Mouse (Mus musculus) embryonic facial prominence, embryonic 11.5 days (tissue): Measurements from ENCODE around the gene Tusc2. TPM values are rescaled to one million over a fixed set of nuclear protein-coding genes. Genes with fewer than 3 reads are reported as not detected.

ENCODE experiments used
- ATAC-seq: fragments of 200-750 bp; cut with Nextera tagmentation; replicated peaks from 2 replicates; pipeline ENCODE4 v1.8.0; 2017; ENCODE audit warnings: low read depth; ENCODE audit not compliant: insufficient number of reproducible peaks, low FRiP score, low TSS enrichment
- DNase-seq: peaks from one replicate; pipeline ENCODE4 v3.0.0-alpha.2; 2015; ENCODE audit warnings: low spot score
- H3K27ac ChIP-seq: fragments of 300-500 bp; sonication (generic); replicated peaks from 2 replicates; pipeline ENCODE4 v1.5.1; 2014; ENCODE audit warnings: mild to moderate bottlenecking, low read depth, low read length, control low read depth
- H3K27me3 ChIP-seq: fragments of 300-500 bp; sonication (generic); 2 replicates; pipeline ENCODE4 v1.6.1; 2014; ENCODE audit warnings: mild to moderate bottlenecking, low read length, moderate library complexity, mixed read lengths; ENCODE audit not compliant: control insufficient read depth, insufficient read depth
- H3K36me3 ChIP-seq: fragments of 300-500 bp; sonication (generic); replicated peaks from 2 replicates; pipeline ENCODE4 v1.6.1; 2014; ENCODE audit warnings: low read depth, mild to moderate bottlenecking, low read length, moderate library complexity, mixed read lengths; ENCODE audit not compliant: control insufficient read depth, insufficient read depth
- H3K4me1 ChIP-seq: fragments of 300-500 bp; sonication (generic); 2 replicates; pipeline ENCODE4 v1.6.1; 2014; ENCODE audit warnings: low read length, mixed read lengths; ENCODE audit not compliant: control insufficient read depth, insufficient read depth
- H3K4me2 ChIP-seq: fragments of 300-500 bp; sonication (generic); 2 replicates; pipeline ENCODE4 v1.6.1; 2014; ENCODE audit warnings: low read depth, mild to moderate bottlenecking, control low read depth, low read length, moderate library complexity
- H3K4me3 ChIP-seq: fragments of 300-500 bp; sonication (generic); 2 replicates; pipeline ENCODE4 v1.5.1; 2014; ENCODE audit warnings: low read depth, low read length, control low read depth
- H3K9ac ChIP-seq: fragments of 300-500 bp; sonication (generic); replicated peaks from 2 replicates; pipeline ENCODE4 v1.6.1; 2014; ENCODE audit warnings: mild to moderate bottlenecking, control low read depth, low read length
- H3K9me3 ChIP-seq: fragments of 300-500 bp; sonication (generic); replicated peaks from 2 replicates; pipeline ENCODE4 v1.6.1; 2016; ENCODE audit warnings: mild to moderate bottlenecking, low read length, inconsistent platforms, mixed read lengths; ENCODE audit not compliant: control insufficient read depth
- WGBS: fragments of 180-500 bp; shearing (Covaris S2); extraction: QIAGEN DNeasy Blood & Tissue Kit; methylation state at CpG from one replicate; pipeline ENCODE4 v1.1.7; 2014; 5-methylcytosine and 5-hydroxymethylcytosine counted together
- polyA plus RNA-seq: library from polyadenylated mRNA; unstranded; fragments of >200 nt; fragmentation: Nextera tagmentation; extraction: Ambion mirVana; gene quantifications from 2 replicates; pipeline ENCODE4 v1.2.1, GENCODE M21; 2014

Gene Tusc2
- polyA plus RNA-seq, 1 experiment from 2014 or later, result 68.5 TPM

DNA sequence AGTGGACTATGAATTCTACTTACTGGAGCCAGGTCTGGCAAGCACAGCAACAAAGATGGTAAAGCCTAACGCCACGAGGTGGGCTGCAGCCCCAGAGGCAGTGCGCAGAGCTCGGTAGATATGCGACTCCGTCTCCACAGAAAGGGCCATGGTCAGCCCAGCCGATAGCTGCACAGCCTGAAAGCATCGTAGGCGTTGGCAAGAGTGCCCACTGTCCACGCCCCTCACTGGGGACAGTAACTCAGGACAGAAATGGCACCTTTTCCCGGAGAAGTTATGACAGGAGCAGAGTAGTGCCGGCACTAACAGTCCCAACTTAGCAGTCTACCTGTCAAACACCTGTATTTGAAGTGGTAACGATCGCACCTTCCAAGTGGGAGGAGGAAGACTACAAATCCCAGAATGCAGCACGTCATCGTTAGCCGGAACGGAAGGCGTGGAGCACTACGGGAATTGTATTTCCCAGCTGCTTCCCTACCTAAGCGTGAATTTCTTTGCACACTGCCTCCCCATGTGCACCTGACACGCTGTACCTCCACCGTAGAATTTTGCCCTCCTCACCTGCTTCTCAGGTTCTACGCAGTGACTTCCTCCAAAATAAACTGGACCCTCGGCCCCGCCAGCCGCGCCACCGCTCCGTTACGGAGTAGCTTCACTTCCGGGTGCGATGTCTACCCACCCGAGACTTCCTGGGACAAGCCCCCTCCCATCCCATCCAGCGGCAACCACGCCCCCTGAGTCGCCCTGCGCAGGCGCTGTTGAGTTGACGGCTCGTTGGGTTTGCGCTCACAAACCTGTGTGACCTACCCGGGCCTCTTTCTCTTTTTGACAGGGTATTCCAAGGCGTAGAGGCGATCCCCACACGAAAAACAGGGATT lies 21.3 kb upstream of the Tusc2 start, which contains the start of the genes Cyb561d2 and Nprl2:
TSS of gene Cyb561d2 (minus strand) at position 720 of the 878 bp plus-strand sequence.
TSS of gene Nprl2 (plus strand) at position 753 of the 878 bp plus-strand sequence.
- Histone ChIP-seq H3K4me1 (peaks cover under 1% of the 10 kb centered on the region), H3K4me2 (peak within 1 kb of the TSS; percentile 80), H3K27ac (no peak within 1 kb of the TSS), H3K4me3 (peak within 1 kb of the TSS; percentile 65), H3K36me3 (no peaks in the 10 kb centered on the region; the same call in none of the 2 replicates), H3K9me3 (no peaks in the 10 kb centered on the region), H3K27me3 (no peaks in the 10 kb centered on the region), H3K9ac (peak within 1 kb of the TSS; percentile 67)
- peak; percentile 96 for DNase-seq
- peak; percentile 54 for ATAC-seq
- under 1% methylated on average over 46 of the region's 46 CpGs for WGBS

DNA sequence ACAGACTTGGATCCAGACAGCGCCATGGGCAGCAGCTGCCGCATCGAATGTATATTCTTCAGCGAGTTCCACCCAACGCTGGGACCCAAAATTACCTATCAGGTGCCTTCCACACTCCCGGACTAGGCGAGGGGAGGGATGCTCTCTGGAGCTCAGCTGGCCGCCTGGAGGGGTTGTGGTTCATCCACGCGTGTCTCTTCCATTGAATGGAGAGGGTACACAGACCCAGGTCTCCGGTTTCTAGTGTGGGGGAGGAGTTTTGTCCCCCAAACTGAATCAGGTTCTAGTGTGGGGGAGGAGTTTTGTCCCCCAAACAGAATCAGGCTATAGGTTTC lies 20.7 kb upstream of the Tusc2 start:
- ATAC-seq (no peak), DNase-seq (no peak)
- H3K27me3 ChIP-seq, result no peaks in the 10 kb centered on the region
- H3K4me3 ChIP-seq, result peak overlapping the region; percentile 65
- 0% methylated on average over 11 of the region's 11 CpGs for WGBS
- H3K4me1 ChIP-seq, result no peaks in the 10 kb centered on the region; the same call in none of the 2 replicates
- peak overlapping the region; percentile 80 for H3K4me2 ChIP-seq
- H3K36me3 ChIP-seq, result no peaks in the 10 kb centered on the region; the same call in none of the 2 replicates
- H3K27ac ChIP-seq, result no peak overlapping the region
- H3K9ac ChIP-seq, result peak overlapping the region; percentile 67
- no peaks in the 10 kb centered on the region for H3K9me3 ChIP-seq

DNA sequence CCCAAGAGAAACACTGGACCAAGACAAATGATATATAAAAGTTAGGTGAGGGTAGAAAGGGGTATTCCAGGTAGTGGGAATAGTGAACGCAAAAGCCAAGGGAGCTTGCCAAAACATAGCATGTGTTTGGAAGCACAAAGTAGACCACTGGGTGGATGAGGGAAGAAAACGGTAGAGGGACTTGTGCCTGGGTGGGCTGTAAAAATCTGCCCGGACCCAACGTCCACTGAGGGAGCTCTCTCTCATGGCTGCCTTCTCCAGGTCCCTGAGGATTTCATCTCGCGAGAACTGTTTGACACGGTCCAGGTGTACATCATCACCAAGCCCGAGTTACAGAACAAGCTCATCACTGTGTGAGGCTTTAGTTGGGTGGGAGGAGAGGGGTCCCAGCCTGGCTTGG lies 20.3 kb upstream of the Tusc2 start:
- H3K36me3 ChIP-seq, result no peaks in the 10 kb centered on the region; the same call in none of the 2 replicates
- no peaks in the 10 kb centered on the region for H3K27me3 ChIP-seq
- DNase-seq, result no peak
- ATAC-seq, result no peak
- H3K27ac ChIP-seq, result no peak overlapping the region
- H3K4me2 ChIP-seq, result peak overlapping the region; percentile 80
- no peaks in the 10 kb centered on the region; the same call in none of the 2 replicates for H3K4me1 ChIP-seq
- no peaks in the 10 kb centered on the region for H3K9me3 ChIP-seq
- H3K9ac ChIP-seq, result peak overlapping the region; percentile 67
- 41% methylated on average over 8 of the region's 8 CpGs for WGBS
- peak overlapping the region; percentile 65 for H3K4me3 ChIP-seq

- no peak overlapping the region for H3K4me3 ChIP-seq
- no peaks in the 10 kb centered on the region for H3K27me3 ChIP-seq
- WGBS, result 84% methylated on average over 11 of the region's 11 CpGs
- no peaks in the 10 kb centered on the region for H3K9me3 ChIP-seq
- H3K27ac ChIP-seq, result no peak overlapping the region
- no peak for ATAC-seq
- H3K9ac ChIP-seq, result no peak overlapping the region; the same call in 1 of the 2 replicates
- DNase-seq, result no peak
- H3K4me1 ChIP-seq, result no peaks in the 10 kb centered on the region; the same call in none of the 2 replicates
- no peaks in the 10 kb centered on the region; the same call in 1 of the 2 replicates for H3K36me3 ChIP-seq
- H3K4me2 ChIP-seq, result peak overlapping the region; percentile 16
These were observed 19.8 kb upstream of the Tusc2 start for GRCm38 (mm10) chr9:107543299-107543698.

DNA sequence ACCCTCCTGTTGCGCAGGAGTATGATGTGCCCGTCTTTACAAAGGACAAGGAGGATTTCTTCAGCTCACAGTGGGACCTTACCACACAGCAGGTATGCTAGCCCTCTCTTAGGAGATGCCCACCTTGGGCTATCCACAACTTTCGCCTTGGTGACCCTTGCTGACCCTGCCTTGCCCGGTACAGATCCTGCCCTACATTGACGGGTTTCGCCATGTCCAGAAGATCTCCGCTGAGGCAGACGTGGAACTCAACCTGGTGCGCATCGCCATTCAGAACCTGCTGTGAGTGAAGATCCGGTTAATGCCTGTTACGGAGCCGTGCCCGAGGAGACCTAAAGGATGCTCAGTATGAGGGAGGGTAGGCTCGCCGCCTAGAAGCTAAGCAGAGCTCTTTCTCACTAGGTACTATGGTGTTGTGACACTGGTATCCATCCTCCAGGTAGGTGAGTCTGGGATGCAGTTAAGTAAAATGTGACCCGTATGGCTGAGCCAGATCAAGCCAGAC lies 18.8 kb upstream of the Tusc2 start:
- WGBS, result 92% methylated on average over 17 of the region's 17 CpGs
- H3K27ac ChIP-seq, result no peak overlapping the region
- no peak for ATAC-seq

DNA sequence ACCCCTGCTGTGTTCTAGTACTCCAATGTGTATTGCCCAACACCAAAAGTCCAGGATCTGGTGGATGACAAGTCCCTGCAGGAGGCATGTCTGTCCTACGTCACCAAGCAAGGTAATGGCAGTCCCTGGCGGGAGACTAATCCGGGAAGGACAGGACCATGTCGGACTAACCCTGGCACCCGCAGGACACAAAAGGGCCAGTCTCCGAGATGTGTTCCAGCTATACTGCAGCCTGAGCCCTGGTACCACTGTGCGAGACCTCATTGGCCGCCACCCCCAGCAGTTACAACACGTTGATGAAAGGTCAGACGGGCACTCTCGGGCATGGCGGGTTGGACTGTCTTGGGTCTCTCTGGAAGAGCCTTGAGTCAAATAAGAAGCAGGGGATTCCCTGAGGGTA lies 18.3 kb upstream of the Tusc2 start:
- H3K9ac ChIP-seq, result no peak overlapping the region
- DNase-seq (no peak), ATAC-seq (no peak)
- H3K4me1 ChIP-seq, result no peaks in the 10 kb centered on the region; the same call in none of the 2 replicates
- 92% methylated on average over 12 of the region's 12 CpGs for WGBS
- H3K36me3 ChIP-seq, result no peaks in the 10 kb centered on the region; the same call in 1 of the 2 replicates
- no peaks in the 10 kb centered on the region for H3K9me3 ChIP-seq
- no peak overlapping the region for H3K4me2 ChIP-seq
- H3K4me3 ChIP-seq, result no peak overlapping the region
- no peak overlapping the region for H3K27ac ChIP-seq
- H3K27me3 ChIP-seq, result no peaks in the 10 kb centered on the region

More for the DNA sequence above, 18.8 kb upstream of the Tusc2 start:
- H3K9ac ChIP-seq, result no peak overlapping the region
- no peaks in the 10 kb centered on the region for H3K9me3 ChIP-seq
- no peaks in the 10 kb centered on the region for H3K27me3 ChIP-seq
- no peaks in the 10 kb centered on the region; the same call in none of the 2 replicates for H3K4me1 ChIP-seq
- no peak overlapping the region for H3K4me2 ChIP-seq
- no peak overlapping the region for H3K4me3 ChIP-seq
- no peaks in the 10 kb centered on the region; the same call in 1 of the 2 replicates for H3K36me3 ChIP-seq
- no peak for DNase-seq

DNA sequence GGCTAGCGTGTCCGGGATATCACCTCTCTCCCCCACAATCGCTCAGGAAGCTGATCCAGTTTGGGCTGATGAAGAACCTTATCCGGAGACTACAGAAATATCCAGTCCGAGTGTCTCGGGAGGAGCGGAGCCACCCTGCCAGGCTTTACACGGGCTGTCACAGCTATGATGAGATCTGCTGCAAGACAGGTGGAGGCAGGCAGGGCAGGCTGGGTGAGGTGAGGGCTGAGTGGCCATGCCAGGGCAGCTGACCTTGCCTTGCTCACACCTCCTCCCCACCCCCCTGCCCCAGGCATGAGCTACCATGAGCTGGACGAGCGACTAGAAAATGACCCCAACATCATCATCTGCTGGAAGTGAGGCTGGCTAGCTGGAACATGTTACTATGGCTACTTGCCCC lies 17.9 kb upstream of the Tusc2 start:
- 83% methylated on average over 10 of the region's 10 CpGs for WGBS
- Histone ChIP-seq H3K36me3 (no peaks in the 10 kb centered on the region; the same call in 1 of the 2 replicates), H3K4me1 (no peaks in the 10 kb centered on the region; the same call in none of the 2 replicates), H3K9me3 (no peaks in the 10 kb centered on the region), H3K4me3 (no peak overlapping the region), H3K27ac (no peak overlapping the region), H3K27me3 (no peaks in the 10 kb centered on the region), H3K9ac (no peak overlapping the region), H3K4me2 (no peak overlapping the region; the same call in 1 of the 2 replicates)
- no peak for ATAC-seq
- DNase-seq, result no peak
